Mouse (Mus musculus) liver, embryonic 14.5 days (tissue): Measurements from ENCODE around the gene Ccdc185. TPM values are rescaled to one million over a fixed set of nuclear protein-coding genes. Genes with fewer than 3 reads are reported as not detected.

Experiments used
- ATAC-seq: fragments of 200-750 bp; cut with Nextera tagmentation; 2 replicates; pipeline ENCODE4 v1.8.0; 2017; ENCODE audit warnings: moderate number of reproducible peaks, mild to moderate bottlenecking, moderate library complexity; ENCODE audit not compliant: insufficient read depth
- DNase-seq, 3 experiments: peaks; one replicate each; pipeline ENCODE4 v3.0.0-alpha.2; 2012 to 2013; ENCODE audit warnings: low read depth in 3 of 3, low spot score in 3 of 3
- H3K27ac ChIP-seq: fragments of 300-500 bp; sonication (generic); 2 replicates; pipeline ENCODE4 v1.5.1; 2014; ENCODE audit warnings: moderate library complexity, mild to moderate bottlenecking, control low read depth, inconsistent platforms
- H3K27me3 ChIP-seq: fragments of 300-500 bp; sonication (generic); 2 replicates; pipeline ENCODE4 v1.6.1; 2014; ENCODE audit warnings: mild to moderate bottlenecking, low read length, moderate library complexity; ENCODE audit not compliant: control insufficient read depth, insufficient read depth
- H3K36me3 ChIP-seq: fragments of 300-500 bp; sonication (generic); replicated peaks from 2 replicates; pipeline ENCODE4 v1.6.1; 2014; ENCODE audit warnings: low read depth; ENCODE audit not compliant: control insufficient read depth, insufficient read depth
- H3K4me1 ChIP-seq, 2 experiments: fragments of 200-500 bp in 1 of 2; fragments of 300-500 bp in 1 of 2; sonication (generic) in 1 of 2; replicated peaks; 2 replicates each; pipeline ENCODE4 v1.6.1; 2012 to 2014; ENCODE audit warnings: antibody characterized with exemption in 1 of 2, inconsistent platforms in 1 of 2, low read length in 1 of 2; ENCODE audit not compliant: control insufficient read depth in 2 of 2, insufficient read depth in 2 of 2
- H3K4me2 ChIP-seq: fragments of 300-500 bp; sonication (generic); 2 replicates; pipeline ENCODE4 v1.6.1; 2014; ENCODE audit warnings: low read depth, mild to moderate bottlenecking, control low read depth, moderate library complexity
- H3K4me3 ChIP-seq, 2 experiments: fragments of 200-500 bp in 1 of 2; fragments of 300-500 bp in 1 of 2; sonication (generic) in 1 of 2; 2 replicates each; pipeline ENCODE4 v1.5.1; 2012 to 2014; ENCODE audit warnings: low read depth in 2 of 2, low read length in 2 of 2, mild to moderate bottlenecking in 2 of 2, control low read depth in 1 of 2, inconsistent platforms in 1 of 2, moderate library complexity in 1 of 2; ENCODE audit not compliant: insufficient read depth in 1 of 2
- H3K9ac ChIP-seq: fragments of 300-500 bp; sonication (generic); replicated peaks from 2 replicates; pipeline ENCODE4 v1.6.1; 2014; ENCODE audit warnings: mild to moderate bottlenecking, control low read depth, moderate library complexity
- H3K9me3 ChIP-seq: fragments of 300-500 bp; sonication (generic); 2 replicates; pipeline ENCODE4 v1.6.1; 2016; ENCODE audit warnings: low read length, mixed read lengths; ENCODE audit not compliant: control insufficient read depth
- CTCF ChIP-seq: IDR thresholded peaks from 2 replicates; pipeline ENCODE4 v1.5.1; 2016; ENCODE audit warnings: antibody characterized with exemption, low read depth, control low read depth
- EP300 ChIP-seq: IDR thresholded peaks from 2 replicates; pipeline ENCODE4 v1.6.1; 2016; ENCODE audit warnings: antibody characterized with exemption, low read depth
- WGBS: fragments of 180-500 bp; shearing (Covaris S2); extraction: QIAGEN DNeasy Blood & Tissue Kit; methylation state at CpG from one replicate; pipeline ENCODE4 v1.1.7; 2014; ENCODE audit not compliant: insufficient replicate concordance; 5-methylcytosine and 5-hydroxymethylcytosine counted together
- polyA plus RNA-seq, 2 experiments: library from polyadenylated mRNA; depleted of rRNA in 1 of 2; stranded (reverse) in 1 of 2; unstranded in 1 of 2; fragments of >200 nt; fragmentation: Nextera tagmentation in 1 of 2; extraction: Ambion mirVana in 1 of 2; gene quantifications; 2 replicates each; pipeline versions ENCODE4 v1.2.1 to v1.2.3; 2012 to 2014

Gene Ccdc185
- polyA plus RNA-seq, 2 experiments, result not detected

DNA sequence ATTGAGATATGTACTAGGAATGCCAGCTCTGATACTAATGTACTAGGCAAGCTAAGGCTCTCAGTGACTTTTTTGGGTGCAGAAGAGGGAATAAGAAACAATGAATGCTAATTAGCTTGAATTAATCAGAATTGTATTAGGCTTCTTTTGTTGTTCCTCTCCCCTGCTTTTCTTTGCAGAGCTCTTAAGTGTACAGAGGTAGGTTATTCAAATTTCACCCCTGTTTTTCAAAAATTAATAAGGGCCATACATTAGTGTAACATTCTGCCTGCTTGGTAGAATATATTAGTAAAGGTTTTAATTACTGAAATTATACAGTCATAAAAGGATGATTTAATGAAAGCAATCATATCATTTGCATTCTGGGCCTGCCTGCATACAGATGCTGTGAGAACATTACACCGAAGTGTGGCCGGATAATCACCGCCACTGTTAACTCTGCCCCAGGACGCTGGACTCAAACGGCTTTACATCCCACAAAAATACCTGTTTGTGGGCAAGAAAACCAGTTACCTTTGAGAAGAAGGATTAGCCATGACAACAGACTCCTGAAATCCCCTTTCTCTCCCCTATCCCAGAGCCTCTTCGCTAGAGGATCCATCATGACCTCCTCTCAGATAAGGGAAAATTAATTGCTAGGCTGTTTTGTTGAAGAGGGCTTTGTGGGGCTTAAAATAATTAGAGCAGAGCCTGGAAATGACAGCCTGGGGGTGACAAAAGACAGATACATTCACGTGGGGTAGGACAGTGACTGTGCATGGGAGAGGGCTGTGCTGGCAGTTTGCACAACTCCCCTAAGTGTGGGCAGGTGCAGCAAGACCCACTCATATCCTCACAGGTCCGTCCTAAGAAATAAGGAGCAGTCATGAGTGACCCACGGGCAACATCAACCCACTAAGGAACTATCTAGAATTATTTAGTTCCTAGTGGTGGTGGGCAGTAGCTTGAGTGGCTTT, 49.3 kb downstream of the Ccdc185 start:
- H3K4me2 ChIP-seq, result no peak overlapping the region
- no peak overlapping the region for H3K27ac ChIP-seq
- H3K27me3 ChIP-seq, result no peaks in the 10 kb centered on the region
- H3K4me1 ChIP-seq, result no peaks in the 10 kb centered on the region
- H3K36me3 ChIP-seq, result no peaks in the 10 kb centered on the region
- H3K9ac ChIP-seq, result no peak overlapping the region
- no peak for TF ChIP-seq EP300
- TF ChIP-seq CTCF, result no peak
- no peak for DNase-seq
- H3K4me3 ChIP-seq, result no peak overlapping the region
- no peaks in the 10 kb centered on the region for H3K9me3 ChIP-seq
- WGBS, result 57% methylated on average over 9 of the region's 9 CpGs
- no peak for ATAC-seq

Other genes starting within 250 kb of the Ccdc185 start
- gene Capn2, start 231.6 kb downstream of the Ccdc185 start, polyA plus RNA-seq (2012; rRNA removed), result 6.5 and 9.8 TPM in 2 replicates
- 13.6 and 16.4 TPM in 2 replicates for gene Capn2, start 231.6 kb downstream of the Ccdc185 start, polyA plus RNA-seq (2014; fragmentation: Nextera tagmentation; extraction: Ambion mirVana)
- gene Capn8, start 184.2 kb downstream of the Ccdc185 start, polyA plus RNA-seq (2012; rRNA removed), result 0.01 TPM in 1 of 2 replicates, not detected in the other
- gene Capn8, start 184.2 kb downstream of the Ccdc185 start, polyA plus RNA-seq (2014; fragmentation: Nextera tagmentation; extraction: Ambion mirVana), result not detected in 2 replicates
- gene Susd4, start 14.7 kb upstream of the Ccdc185 start, polyA plus RNA-seq (2012; rRNA removed), result 0.60 and 0.61 TPM in 2 replicates
- 0.57 and 0.74 TPM in 2 replicates for gene Susd4, start 14.7 kb upstream of the Ccdc185 start, polyA plus RNA-seq (2014; fragmentation: Nextera tagmentation; extraction: Ambion mirVana)
- 0.94 and 0.98 TPM in 2 replicates for gene Tlr5, start 205.6 kb upstream of the Ccdc185 start, polyA plus RNA-seq (2012; rRNA removed)
- 0.90 and 1.1 TPM in 2 replicates for gene Tlr5, start 205.6 kb upstream of the Ccdc185 start, polyA plus RNA-seq (2014; fragmentation: Nextera tagmentation; extraction: Ambion mirVana)